Mouse (Mus musculus): ENCODE data around the gene Dydc1. TPM values are rescaled to one million over a fixed set of nuclear protein-coding genes. Genes with fewer than 3 reads are reported as not detected.

Dydc1 gene
- polyA plus RNA-seq, 1 experiment from 2014 or later = 0.19 TPM

GRCm38 (mm10) chr14:41112944-41113343 lies 40.2 kb downstream of the Dydc1 start:
- Histone ChIP-seq H3K9me3 (ENCODE audit: control insufficient read depth, low read length) (no peaks in the 10 kb centered on the region), H3K27me3 (ENCODE audit: control insufficient read depth, insufficient read depth, low read depth, low read length) (no peaks in the 10 kb centered on the region), H3K9ac (ENCODE audit: low read length) (no peak overlapping the region), H3K4me1 (replicated peaks; ENCODE audit: control insufficient read depth, insufficient read depth, low read length) (no peaks in the 10 kb centered on the region), H3K4me2 (ENCODE audit: low read depth, low read length) (no peak overlapping the region), H3K4me3 (ENCODE audit: low read length) (no peak overlapping the region), H3K36me3 (ENCODE audit: control insufficient read depth, insufficient read depth, low read length) (no peaks in the 10 kb centered on the region), H3K27ac (ENCODE audit: low read length) (no peak overlapping the region)
- 72% methylated on average over 4 of the region's 4 CpGs for WGBS
- ATAC-seq (ENCODE audit: low read depth) = no peak

DNA sequence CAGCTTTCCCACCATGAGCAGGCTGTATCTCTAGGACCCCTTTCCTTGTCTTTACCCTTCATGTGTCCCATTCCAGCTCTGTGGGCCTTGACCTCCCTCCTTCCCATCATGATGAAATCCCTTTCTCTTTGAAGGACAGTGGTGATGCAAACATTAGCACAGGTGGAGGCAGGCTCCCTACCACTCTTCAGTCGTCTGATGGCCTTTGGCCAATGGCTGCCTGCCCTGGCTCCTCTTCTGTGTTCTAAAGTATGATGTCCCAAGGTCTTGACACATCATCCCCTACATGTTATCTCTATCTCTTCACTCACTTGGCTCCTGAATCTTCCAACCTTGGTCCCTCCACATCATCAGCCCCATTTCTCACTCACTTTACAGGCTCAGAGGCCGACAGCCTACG lies 43.6 kb downstream of the Dydc1 start:
- Histone ChIP-seq H3K27me3 (ENCODE audit: control insufficient read depth, insufficient read depth, low read depth, low read length) (no peaks in the 10 kb centered on the region), H3K9me3 (ENCODE audit: control insufficient read depth, low read length) (no peaks in the 10 kb centered on the region), H3K9ac (ENCODE audit: low read length) (no peak overlapping the region), H3K36me3 (ENCODE audit: control insufficient read depth, insufficient read depth, low read length) (no peaks in the 10 kb centered on the region), H3K4me3 (ENCODE audit: low read length) (no peak overlapping the region), H3K4me1 (replicated peaks; ENCODE audit: control insufficient read depth, insufficient read depth, low read length) (no peaks in the 10 kb centered on the region), H3K27ac (ENCODE audit: low read length) (no peak overlapping the region), H3K4me2 (ENCODE audit: low read depth, low read length) (no peak overlapping the region)
- ATAC-seq (ENCODE audit: low read depth) = no peak
- WGBS = 74% methylated on average over 3 of the region's 3 CpGs

DNA sequence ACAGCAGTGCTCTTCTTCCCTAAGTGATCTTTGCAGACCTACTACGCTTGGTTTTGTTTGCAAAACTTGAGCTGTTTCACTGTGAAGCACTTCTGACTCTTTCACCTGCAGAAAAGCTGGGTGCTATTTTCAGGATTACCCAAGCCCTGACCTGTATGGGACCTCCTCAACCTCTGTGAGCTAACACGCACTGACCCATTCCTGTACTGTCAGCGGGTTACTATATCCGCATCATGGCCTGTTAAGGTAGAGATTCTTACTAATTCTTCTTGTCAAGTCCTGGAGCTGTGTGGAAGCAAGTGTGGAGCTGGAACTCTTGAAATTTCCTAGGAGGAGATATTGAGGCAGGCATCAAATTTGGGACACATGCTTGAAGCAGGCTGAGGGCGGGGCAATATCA lies 52.0 kb downstream of the Dydc1 start:
- 82% methylated on average over 5 of the region's 5 CpGs for WGBS
- no peak overlapping the region for H3K9ac ChIP-seq (ENCODE audit: low read length)
- no peak overlapping the region for H3K4me2 ChIP-seq (ENCODE audit: low read depth, low read length)
- no peaks in the 10 kb centered on the region for H3K27me3 ChIP-seq (ENCODE audit: control insufficient read depth, insufficient read depth, low read depth, low read length)
- H3K9me3 ChIP-seq (ENCODE audit: control insufficient read depth, low read length) = no peaks in the 10 kb centered on the region
- no peak for ATAC-seq (ENCODE audit: low read depth)
- H3K27ac ChIP-seq (ENCODE audit: low read length) = no peak overlapping the region
- no peak overlapping the region for H3K4me3 ChIP-seq (ENCODE audit: low read length)
- H3K4me1 ChIP-seq (replicated peaks; ENCODE audit: control insufficient read depth, insufficient read depth, low read length) = no peaks in the 10 kb centered on the region
- no peaks in the 10 kb centered on the region for H3K36me3 ChIP-seq (ENCODE audit: control insufficient read depth, insufficient read depth, low read length)

- Histone ChIP-seq H3K4me3 (ENCODE audit: low read length) (no peak overlapping the region), H3K4me1 (replicated peaks; ENCODE audit: control insufficient read depth, insufficient read depth, low read length) (no peaks in the 10 kb centered on the region), H3K36me3 (ENCODE audit: control insufficient read depth, insufficient read depth, low read length) (no peaks in the 10 kb centered on the region), H3K9ac (ENCODE audit: low read length) (no peak overlapping the region), H3K9me3 (ENCODE audit: control insufficient read depth, low read length) (no peaks in the 10 kb centered on the region), H3K4me2 (ENCODE audit: low read depth, low read length) (no peak overlapping the region), H3K27me3 (ENCODE audit: control insufficient read depth, insufficient read depth, low read depth, low read length) (no peaks in the 10 kb centered on the region), H3K27ac (ENCODE audit: low read length) (no peak overlapping the region)
- ATAC-seq (ENCODE audit: low read depth) = 0 out of 2 replicates have a peak, but pooled peaks have one; percentile 36
- WGBS = 16% methylated on average over 4 of the region's 4 CpGs
Observed at GRCm38 (mm10) chr14:41127997-41128396, 55.3 kb downstream of the Dydc1 start.

- no peaks in the 10 kb centered on the region for H3K4me1 ChIP-seq (replicated peaks; ENCODE audit: control insufficient read depth, insufficient read depth, low read length)
- no peaks in the 10 kb centered on the region for H3K27me3 ChIP-seq (ENCODE audit: control insufficient read depth, insufficient read depth, low read depth, low read length)
- WGBS = 56% methylated on average over 7 of the region's 7 CpGs
- peak; percentile 47; the same call in 1 of the 2 replicates for ATAC-seq (ENCODE audit: low read depth)
- H3K27ac ChIP-seq (ENCODE audit: low read length) = no peak within 1 kb of the TSS
- no peaks in the 10 kb centered on the region for H3K36me3 ChIP-seq (ENCODE audit: control insufficient read depth, insufficient read depth, low read length)
- no peak within 1 kb of the TSS for H3K4me3 ChIP-seq (ENCODE audit: low read length)
- H3K9ac ChIP-seq (ENCODE audit: low read length) = no peak within 1 kb of the TSS
- H3K9me3 ChIP-seq (ENCODE audit: control insufficient read depth, low read length) = no peaks in the 10 kb centered on the region
- no peak within 1 kb of the TSS for H3K4me2 ChIP-seq (ENCODE audit: low read depth, low read length)
Observed at GRCm38 (mm10) chr14:41131540-41131939, 58.8 kb downstream of the Dydc1 start, which contains the start of gene Sftpa1. Gene Sftpa1 (plus strand): TSS chr14:41131782.

GRCm38 (mm10) chr14:41137006-41137405 lies 64.3 kb downstream of the Dydc1 start:
- Histone ChIP-seq H3K4me2 (ENCODE audit: low read depth, low read length) (no peak overlapping the region), H3K9me3 (ENCODE audit: control insufficient read depth, low read length) (no peaks in the 10 kb centered on the region), H3K27me3 (ENCODE audit: control insufficient read depth, insufficient read depth, low read depth, low read length) (no peaks in the 10 kb centered on the region), H3K9ac (ENCODE audit: low read length) (no peak overlapping the region), H3K27ac (ENCODE audit: low read length) (peak overlapping the region; percentile 13; the same call in 1 of the 2 replicates), H3K4me1 (replicated peaks; ENCODE audit: control insufficient read depth, insufficient read depth, low read length) (0 out of 2 replicates have a peak, but pooled peaks cover 3% of the 10 kb centered on the region), H3K4me3 (ENCODE audit: low read length) (no peak overlapping the region), H3K36me3 (ENCODE audit: control insufficient read depth, insufficient read depth, low read length) (no peaks in the 10 kb centered on the region)
- ATAC-seq (ENCODE audit: low read depth) = peak; percentile 67

GRCm38 (mm10) chr14:41140686-41141085 lies 68.0 kb downstream of the Dydc1 start:
- no peaks in the 10 kb centered on the region for H3K36me3 ChIP-seq (ENCODE audit: control insufficient read depth, insufficient read depth, low read length)
- no peaks in the 10 kb centered on the region for H3K9me3 ChIP-seq (ENCODE audit: control insufficient read depth, low read length)
- WGBS = 75% methylated on average over 1 of the region's 1 CpGs

More at GRCm38 (mm10) chr14:41140686-41141085, 68.0 kb downstream of the Dydc1 start:
- 0 out of 2 replicates have a peak, but pooled peaks cover 3% of the 10 kb centered on the region for H3K4me1 ChIP-seq (replicated peaks; ENCODE audit: control insufficient read depth, insufficient read depth, low read length)
- H3K4me2 ChIP-seq (ENCODE audit: low read depth, low read length) = no peak overlapping the region
- no peak overlapping the region for H3K27ac ChIP-seq (ENCODE audit: low read length)
- H3K27me3 ChIP-seq (ENCODE audit: control insufficient read depth, insufficient read depth, low read depth, low read length) = no peaks in the 10 kb centered on the region
- ATAC-seq (ENCODE audit: low read depth) = no peak
- no peak overlapping the region for H3K9ac ChIP-seq (ENCODE audit: low read length)
- H3K4me3 ChIP-seq (ENCODE audit: low read length) = no peak overlapping the region

Other genes starting within 250 kb of the Dydc1 start
- gene Sh2d4b, start 179.6 kb upstream of the Dydc1 start, polyA plus RNA-seq (2015; fragmentation: Nextera tagmentation; extraction: Ambion mirVana) = 0.73 and 2.0 TPM in 2 replicates
- 104 TPM in 2 replicates for gene Tspan14, start 106.1 kb upstream of the Dydc1 start, polyA plus RNA-seq (2015; fragmentation: Nextera tagmentation; extraction: Ambion mirVana)
- gene Fam213a, start 59.1 kb upstream of the Dydc1 start, polyA plus RNA-seq (2015; fragmentation: Nextera tagmentation; extraction: Ambion mirVana) = 131 and 132 TPM in 2 replicates
- 0.70 and 0.89 TPM in 2 replicates for gene Dydc2, start 3.7 kb upstream of the Dydc1 start, polyA plus RNA-seq (2015; fragmentation: Nextera tagmentation; extraction: Ambion mirVana)
- 6.7 and 9.5 TPM in 2 replicates for gene Mat1a, start 32.1 kb downstream of the Dydc1 start, polyA plus RNA-seq (2015; fragmentation: Nextera tagmentation; extraction: Ambion mirVana)
- gene Sftpa1, start 58.9 kb downstream of the Dydc1 start, polyA plus RNA-seq (2015; fragmentation: Nextera tagmentation; extraction: Ambion mirVana) = 225 and 310 TPM in 2 replicates
- gene Mbl1, start 78.5 kb downstream of the Dydc1 start, polyA plus RNA-seq (2015; fragmentation: Nextera tagmentation; extraction: Ambion mirVana) = 0.31 and 0.39 TPM in 2 replicates
- gene Sftpd, start 112.2 kb downstream of the Dydc1 start, polyA plus RNA-seq (2015; fragmentation: Nextera tagmentation; extraction: Ambion mirVana) = 3.3 and 6.7 TPM in 2 replicates
- 0.15 TPM in 1 of 2 replicates, not detected in the other for gene Gm2832, start 205.9 kb downstream of the Dydc1 start, polyA plus RNA-seq (2015; fragmentation: Nextera tagmentation; extraction: Ambion mirVana)

Measured in lung, embryonic 16.5 days (tissue).